Mouse (Mus musculus) megakaryocyte, embryonic 14.5 days (primary cell): Measurements from ENCODE around the gene Sft2d2.

Experiments used
- FLI1 ChIP-seq: IDR thresholded peaks from 2 replicates; pipeline ENCODE4 v1.6.1; 2012; ENCODE audit warnings: low read length, inconsistent platforms, mixed read lengths
- GATA1 ChIP-seq: IDR thresholded peaks from 3 replicates; pipeline ENCODE4 v1.6.1; 2012; ENCODE audit warnings: mixed read lengths, low read length, inconsistent platforms, borderline replicate concordance

DNA sequence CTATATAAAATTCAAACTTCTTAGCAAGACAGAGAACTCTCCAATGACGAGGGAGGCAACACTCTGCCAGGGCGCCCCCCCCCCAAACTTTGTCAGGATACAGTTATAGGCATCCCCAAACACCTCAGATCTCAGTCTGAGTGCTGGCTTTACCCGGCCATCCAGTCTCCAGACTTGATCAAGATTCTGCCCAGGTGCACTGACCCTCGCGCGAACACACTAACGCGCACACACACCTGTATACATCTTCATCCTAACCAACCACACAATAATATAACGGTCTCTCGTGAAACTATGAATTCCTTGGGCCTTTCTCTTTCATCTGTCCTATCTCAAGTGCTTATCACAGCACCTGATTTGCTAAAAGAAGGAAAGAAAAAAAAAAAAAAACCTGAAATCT lies 41.6 kb upstream of the Sft2d2 start:
- no peak for TF ChIP-seq GATA1
- TF ChIP-seq FLI1: no peak
